Mouse (Mus musculus) heart, adult 18-20 months (tissue): Measurements from ENCODE around the gene March5. TPM values are rescaled to one million over a fixed set of nuclear protein-coding genes. Genes with fewer than 3 reads are reported as not detected.

Experiments
- DNase-seq, 2 experiments: peaks; one replicate each; pipeline ENCODE4 v3.0.0; 2021 to 2022; ENCODE audit warnings: mixed read lengths in 1 of 2
- total RNA-seq, 2 experiments: library from RNA; stranded (reverse); gene quantifications; 2 replicates each; pipeline ENCODE4 v1.2.3; 2021

Gene March5
- total RNA-seq, 2 experiments from 2014 or later = 83.4 to 86.0 TPM

DNA sequence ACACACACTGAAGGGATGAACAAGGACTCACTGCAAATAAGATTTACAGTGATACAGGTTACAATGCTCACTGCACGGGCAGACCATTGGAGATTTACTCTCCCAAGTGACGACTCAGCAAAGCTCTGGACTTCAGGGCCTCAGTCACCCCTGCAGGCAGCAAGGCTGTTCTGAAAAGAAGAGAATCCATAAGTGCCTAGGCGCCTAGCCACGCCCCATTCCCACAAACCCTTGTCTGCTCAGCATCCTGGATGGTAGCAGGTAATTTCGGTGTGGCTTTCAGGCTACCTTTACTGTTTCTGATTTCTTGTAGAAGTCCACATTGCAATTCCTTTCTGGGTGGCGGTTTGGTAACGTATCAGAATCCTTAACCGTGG lies 56.2 kb downstream of the March5 start:
- DNase-seq = no peak

DNA sequence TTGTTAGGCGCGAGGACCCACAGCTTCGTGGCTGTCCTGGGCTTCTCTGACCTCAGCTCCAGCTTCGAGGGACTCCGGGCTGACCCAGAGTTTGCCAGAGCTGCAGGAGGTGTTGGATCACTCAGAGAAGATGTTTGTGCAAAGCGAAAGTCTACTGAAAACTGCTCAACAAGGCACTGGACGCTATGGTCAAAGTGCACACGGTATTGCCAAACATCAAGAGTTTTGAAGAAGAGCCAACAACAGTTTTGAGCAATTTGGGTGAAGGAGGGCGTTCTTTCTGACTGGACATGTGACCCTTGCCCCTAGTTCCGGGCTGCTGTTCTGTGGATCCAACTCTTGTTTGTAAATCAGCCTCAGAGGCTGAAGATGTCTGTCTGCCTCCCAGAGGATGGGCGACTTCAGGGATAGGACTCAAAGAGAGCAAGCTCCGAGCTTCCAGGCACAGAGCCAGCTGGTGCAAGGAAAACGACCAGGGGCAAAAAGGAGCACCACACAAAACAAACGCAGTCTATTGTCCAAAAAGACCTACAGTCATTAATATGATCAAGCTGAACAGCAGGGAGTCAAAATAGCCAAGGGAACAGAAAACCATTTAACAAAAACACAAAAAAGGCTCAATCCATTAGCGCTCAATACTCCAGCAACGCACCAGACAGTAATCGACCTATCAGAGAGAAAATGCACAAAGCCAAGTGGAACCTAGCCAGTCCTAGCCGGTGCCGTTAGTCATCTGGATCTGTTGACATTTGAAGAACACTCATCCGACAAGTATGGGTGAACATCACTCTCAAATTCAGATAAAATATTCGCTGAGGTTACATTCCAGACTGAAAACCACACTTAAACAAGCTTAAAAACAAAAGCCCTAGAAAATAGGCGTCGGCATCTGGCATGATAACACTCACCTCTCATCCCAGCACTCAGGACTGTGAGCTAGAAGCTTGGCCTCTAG lies 56.9 kb downstream of the March5 start:
- DNase-seq = peak; percentile 63 to 82

DNA sequence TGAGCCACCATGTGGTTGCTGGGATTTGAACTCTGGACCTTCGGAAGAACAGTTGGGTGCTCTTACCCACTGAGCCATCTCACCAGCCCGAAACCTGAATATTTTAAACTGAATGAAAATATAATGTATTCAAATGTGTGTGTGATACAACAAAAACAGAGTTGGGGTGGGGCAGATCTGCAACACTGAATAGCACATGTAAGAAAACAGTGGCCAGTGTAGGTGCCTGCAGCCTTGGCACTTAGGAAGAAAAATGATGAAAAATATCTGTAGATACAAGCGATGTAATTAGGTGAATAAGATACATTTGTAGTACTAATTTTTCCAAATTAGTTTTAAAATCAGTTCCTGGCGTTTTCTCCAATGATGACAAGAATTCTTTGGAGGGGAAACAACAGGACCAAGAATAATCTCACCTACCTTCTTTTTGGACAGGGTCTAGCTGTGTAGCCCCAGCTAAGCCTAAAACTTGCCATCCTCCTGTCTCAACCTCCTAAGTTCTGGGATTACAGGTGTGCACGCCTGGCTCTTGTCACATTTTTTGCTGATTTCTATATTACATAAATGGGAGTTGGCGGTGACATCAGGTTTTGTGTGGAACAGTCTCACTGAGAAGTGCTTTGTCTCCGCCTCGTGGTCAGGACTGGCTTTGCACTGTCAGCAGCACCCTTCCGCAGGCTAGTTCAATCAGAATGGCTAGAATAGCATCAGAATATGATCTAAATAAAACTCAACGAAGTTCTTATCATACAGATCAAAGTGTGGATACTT lies 58.2 kb downstream of the March5 start:
- peak; percentile 88 to 94 for DNase-seq

GRCm38 (mm10) chr19:37269106-37269505 lies 61.8 kb downstream of the March5 start:
- no peak for DNase-seq

Other genes starting within 250 kb of the March5 start
- gene Cpeb3, start 1.1 kb downstream of the March5 start, total RNA-seq = 10 to 100 TPM; 75.0 to 78.1 TPM
- 10 to 100 TPM; 59.2 to 97.0 TPM for gene Ide, start 130.3 kb downstream of the March5 start, total RNA-seq
- under 1 TPM; 0.40 to 0.49 TPM for gene Kif11, start 168.9 kb downstream of the March5 start, total RNA-seq
- gene Hhex, start 227.3 kb downstream of the March5 start, total RNA-seq = 1 to 10 TPM; 1.8 to 2.4 TPM